Mouse (Mus musculus): ENCODE results near the gene B020031M17Rik.
"Not testable (repeated sequence)": the region's sequence is repeated elsewhere in the genome, so short reads cannot be mapped to it uniquely, and the experiment has no call there.

B020031M17Rik gene

GRCm38 (mm10) chr13:119950706-119951105, at the start of gene B020031M17Rik:
TSS of gene B020031M17Rik (minus strand) at chr13:119950806.
- DNase-seq (ENCODE audit: low spot score) = not testable (repeated sequence)

GRCm38 (mm10) chr13:119999215-119999614, 48.6 kb upstream of the B020031M17Rik start:
- DNase-seq (ENCODE audit: low spot score) = not testable (repeated sequence)

- DNase-seq (ENCODE audit: low spot score) = not testable (repeated sequence)
Observed at GRCm38 (mm10) chr13:119998442-119999086, 48.0 kb upstream of the B020031M17Rik start.

GRCm38 (mm10) chr13:119991917-119992496, 41.4 kb upstream of the B020031M17Rik start:
- not testable (repeated sequence) for DNase-seq (ENCODE audit: low spot score)

GRCm38 (mm10) chr13:119991264-119991663, 40.7 kb upstream of the B020031M17Rik start:
- not testable (repeated sequence) for DNase-seq (ENCODE audit: low spot score)

GRCm38 (mm10) chr13:119969163-119969562, 18.6 kb upstream of the B020031M17Rik start:
- DNase-seq (ENCODE audit: low spot score) = not testable (repeated sequence)

GRCm38 (mm10) chr13:119968193-119968592, 17.6 kb upstream of the B020031M17Rik start:
- DNase-seq (ENCODE audit: low spot score) = not testable (repeated sequence)

- DNase-seq (ENCODE audit: low spot score) = not testable (repeated sequence)
Observed at GRCm38 (mm10) chr13:119965968-119966367, 15.4 kb upstream of the B020031M17Rik start.

GRCm38 (mm10) chr13:119965302-119965952, 14.8 kb upstream of the B020031M17Rik start:
- not testable (repeated sequence) for DNase-seq (ENCODE audit: low spot score)

GRCm38 (mm10) chr13:119962856-119963255, 12.2 kb upstream of the B020031M17Rik start:
- DNase-seq (ENCODE audit: low spot score) = not testable (repeated sequence)

- DNase-seq (ENCODE audit: low spot score) = not testable (repeated sequence)
Observed at GRCm38 (mm10) chr13:119955567-119955966, 5.0 kb upstream of the B020031M17Rik start.

GRCm38 (mm10) chr13:119955089-119955488, 4.5 kb upstream of the B020031M17Rik start:
- DNase-seq (ENCODE audit: low spot score) = not testable (repeated sequence)

- not testable (repeated sequence) for DNase-seq (ENCODE audit: low spot score)
Observed at GRCm38 (mm10) chr13:119929172-119929571, 21.4 kb downstream of the B020031M17Rik start, which contains the start of gene Gm21761. TSS of gene Gm21761 (minus strand) at chr13:119929272.

- not testable (repeated sequence) for DNase-seq (ENCODE audit: low spot score)
Observed at GRCm38 (mm10) chr13:119924597-119925340, 25.8 kb downstream of the B020031M17Rik start.

- DNase-seq (ENCODE audit: low spot score) = not testable (repeated sequence)
Observed at GRCm38 (mm10) chr13:119916966-119917722, 33.5 kb downstream of the B020031M17Rik start.

GRCm38 (mm10) chr13:119916449-119916848, 34.2 kb downstream of the B020031M17Rik start:
- not testable (repeated sequence) for DNase-seq (ENCODE audit: low spot score)

All from yolk sac, embryonic 10.5 days (tissue).